Mouse (Mus musculus) small intestine, adult 2 months (tissue): ENCODE measurements around the gene Bcas3. TPM values are rescaled to one million over a fixed set of nuclear protein-coding genes. Genes with fewer than 3 reads are reported as not detected.

Experiments
- H3K27ac ChIP-seq: fragments of 200-500 bp; 2 replicates; pipeline ENCODE4 v1.5.1; 2012; ENCODE audit warnings: low read depth, low read length, control low read depth, inconsistent platforms; ENCODE audit not compliant: insufficient read depth
- H3K27me3 ChIP-seq: fragments of 200-500 bp; 2 replicates; pipeline ENCODE4 v1.6.1; 2012; ENCODE audit warnings: mild to moderate bottlenecking, moderate library complexity, low read length, inconsistent platforms; ENCODE audit not compliant: control insufficient read depth, insufficient read depth
- H3K36me3 ChIP-seq: fragments of 200-500 bp; 2 replicates; pipeline ENCODE4 v1.6.1; 2012; ENCODE audit warnings: mild to moderate bottlenecking, low read length, control low read depth, inconsistent platforms; ENCODE audit not compliant: control insufficient read depth, insufficient read depth
- H3K4me1 ChIP-seq: fragments of 200-500 bp; 2 replicates; pipeline ENCODE4 v1.6.1; 2012; ENCODE audit warnings: low read length, inconsistent platforms, mixed read lengths; ENCODE audit not compliant: control insufficient read depth, insufficient read depth, insufficient read length
- H3K4me3 ChIP-seq: fragments of 200-500 bp; 2 replicates; pipeline ENCODE4 v1.5.1; 2012; ENCODE audit warnings: low read depth, mild to moderate bottlenecking, control low read depth, inconsistent platforms, low read length, moderate library complexity
- CTCF ChIP-seq: fragments of 200-500 bp; IDR thresholded peaks from 2 replicates; pipeline ENCODE4 v1.5.1; 2012; ENCODE audit warnings: low read depth, mild to moderate bottlenecking, control low read depth, inconsistent platforms, low read length, moderate library complexity, mixed read lengths; ENCODE audit not compliant: insufficient replicate concordance, insufficient read length; ENCODE audit errors: extremely low read depth
- POLR2A ChIP-seq: fragments of 200-500 bp; IDR thresholded peaks from 2 replicates; pipeline ENCODE4 v1.6.1; 2012; ENCODE audit warnings: low read depth, mild to moderate bottlenecking, control low read depth, inconsistent platforms, low read length, moderate library complexity
- WGBS: fragments of 180-500 bp; shearing (Covaris S2); methylation state at CpG from one replicate; pipeline ENCODE4 v1.1.7; 2018; 5-methylcytosine and 5-hydroxymethylcytosine counted together
- polyA plus RNA-seq: library from polyadenylated mRNA; depleted of rRNA; stranded (reverse); fragments of >200 nt; gene quantifications from 2 replicates; pipeline ENCODE4 v1.2.3, GENCODE M21; 2012

The Bcas3 gene
- polyA plus RNA-seq, 1 experiment = 32.1 TPM

DNA sequence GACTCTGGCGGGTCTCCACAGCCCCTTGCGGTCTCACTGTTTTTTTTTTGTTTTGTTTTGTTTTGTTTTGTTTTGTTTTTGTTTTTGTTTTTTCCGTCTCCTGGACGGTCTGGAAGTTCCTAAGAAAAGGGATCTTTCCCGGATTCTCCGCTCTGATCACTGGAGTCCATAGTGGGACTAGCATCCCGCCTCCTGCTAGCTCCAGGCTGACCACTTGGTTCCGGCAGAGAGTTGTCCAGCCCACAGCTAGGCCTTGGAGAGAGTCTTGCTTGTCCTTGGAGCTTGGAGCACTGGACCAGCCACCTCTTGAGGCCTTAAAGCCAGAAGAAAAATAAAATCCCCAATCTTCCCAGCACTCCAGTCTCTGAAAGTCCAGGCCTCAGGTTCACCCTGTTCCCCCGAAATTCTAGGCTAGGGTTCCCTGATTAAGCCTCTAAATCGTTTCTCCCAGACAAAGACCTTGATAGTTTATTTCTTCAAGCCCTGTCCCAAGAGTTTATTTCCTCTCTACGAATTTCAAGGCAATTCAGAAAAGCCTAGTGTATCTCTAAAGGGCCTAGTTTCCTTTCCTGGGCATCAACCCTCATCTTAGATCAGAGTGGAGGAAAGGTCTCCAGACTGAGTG is 480.9 kb downstream of the Bcas3 start:
- Histone ChIP-seq H3K4me1 (peaks cover 8% of the 10 kb centered on the region), H3K36me3 (no peaks in the 10 kb centered on the region), H3K27me3 (peaks cover 90% of the 10 kb centered on the region), H3K4me3 (peak overlapping the region; percentile 55), H3K27ac (peak overlapping the region; percentile 26; the same call in 1 of the 2 replicates)
- WGBS = 44% methylated on average over 11 of the region's 11 CpGs
- TF ChIP-seq POLR2A = no peak
- TF ChIP-seq CTCF = no peak

DNA sequence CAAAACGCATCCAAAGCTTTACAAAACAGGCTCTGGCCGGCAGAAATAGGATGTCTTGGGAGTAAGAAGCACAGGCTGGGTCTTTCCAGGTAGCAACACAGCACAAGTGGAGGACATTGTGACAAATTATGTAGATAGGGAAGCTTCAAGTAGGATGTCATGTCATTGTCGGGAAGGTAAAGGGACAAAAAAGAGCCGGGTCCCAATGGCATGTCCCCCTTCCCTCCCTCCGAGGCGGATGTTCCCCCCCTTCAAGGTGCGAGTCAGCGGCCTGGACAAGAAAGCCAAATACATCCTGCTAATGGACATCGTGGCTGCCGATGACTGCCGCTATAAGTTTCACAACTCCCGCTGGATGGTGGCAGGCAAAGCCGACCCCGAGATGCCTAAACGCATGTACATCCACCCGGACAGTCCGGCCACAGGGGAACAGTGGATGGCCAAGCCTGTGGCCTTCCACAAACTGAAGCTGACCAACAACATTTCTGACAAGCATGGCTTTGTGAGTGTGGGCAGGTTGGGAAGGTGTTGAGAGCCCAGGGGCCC is 481.5 kb downstream of the Bcas3 start:
- TF ChIP-seq CTCF (no peak), POLR2A (no peak)
- Histone ChIP-seq H3K4me1 (peaks cover 8% of the 10 kb centered on the region), H3K4me3 (peak overlapping the region; percentile 45), H3K27me3 (peaks cover 88% of the 10 kb centered on the region), H3K36me3 (no peaks in the 10 kb centered on the region), H3K27ac (peak overlapping the region; percentile 26; the same call in 1 of the 2 replicates)
- 49% methylated on average over 17 of the region's 17 CpGs for WGBS

DNA sequence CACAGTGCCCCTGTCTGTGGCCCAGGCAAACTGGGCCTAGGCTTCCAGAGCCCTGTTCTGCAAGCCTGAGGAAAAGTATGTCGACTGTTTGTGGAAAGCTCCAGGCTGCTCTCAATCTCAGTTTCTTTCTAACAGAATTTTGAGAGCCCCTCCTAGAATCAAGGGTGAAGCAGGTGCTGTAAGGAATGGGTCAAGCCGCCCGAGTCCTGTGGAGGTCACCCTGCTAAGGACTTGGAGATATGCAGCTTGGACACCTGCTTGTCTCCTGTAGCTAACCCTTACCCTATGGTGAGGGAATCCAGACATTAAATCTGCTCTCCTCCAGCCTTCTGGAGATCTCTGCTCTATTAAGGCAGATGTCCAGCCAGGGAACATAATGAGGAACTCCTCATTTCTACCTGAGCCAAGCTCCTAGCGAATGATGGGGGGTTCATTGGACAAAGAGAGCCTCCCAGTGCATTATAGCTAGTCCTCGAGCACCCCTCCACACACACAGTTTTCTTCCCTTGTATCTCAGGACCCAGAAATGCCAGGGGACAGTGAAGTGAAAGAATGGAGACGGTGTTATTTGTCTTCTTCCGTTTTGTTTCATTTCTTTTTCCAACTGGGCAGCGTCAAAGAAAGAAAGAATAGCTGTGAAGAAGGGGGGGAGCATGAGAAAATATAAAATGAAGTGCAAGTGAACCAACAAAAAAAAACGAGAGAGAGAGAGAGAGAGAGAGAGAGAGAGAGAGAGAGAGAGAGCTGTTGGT is 482.2 kb downstream of the Bcas3 start:
- Histone ChIP-seq H3K27me3 (peaks cover 87% of the 10 kb centered on the region), H3K27ac (0 out of 2 replicates have a peak overlapping the region, but pooled peaks have one; percentile 26), H3K36me3 (no peaks in the 10 kb centered on the region), H3K4me1 (peaks cover 8% of the 10 kb centered on the region), H3K4me3 (peak overlapping the region; percentile 45)
- TF ChIP-seq POLR2A = no peak
- TF ChIP-seq CTCF = no peak
- 44% methylated on average over 9 of the region's 9 CpGs for WGBS

DNA sequence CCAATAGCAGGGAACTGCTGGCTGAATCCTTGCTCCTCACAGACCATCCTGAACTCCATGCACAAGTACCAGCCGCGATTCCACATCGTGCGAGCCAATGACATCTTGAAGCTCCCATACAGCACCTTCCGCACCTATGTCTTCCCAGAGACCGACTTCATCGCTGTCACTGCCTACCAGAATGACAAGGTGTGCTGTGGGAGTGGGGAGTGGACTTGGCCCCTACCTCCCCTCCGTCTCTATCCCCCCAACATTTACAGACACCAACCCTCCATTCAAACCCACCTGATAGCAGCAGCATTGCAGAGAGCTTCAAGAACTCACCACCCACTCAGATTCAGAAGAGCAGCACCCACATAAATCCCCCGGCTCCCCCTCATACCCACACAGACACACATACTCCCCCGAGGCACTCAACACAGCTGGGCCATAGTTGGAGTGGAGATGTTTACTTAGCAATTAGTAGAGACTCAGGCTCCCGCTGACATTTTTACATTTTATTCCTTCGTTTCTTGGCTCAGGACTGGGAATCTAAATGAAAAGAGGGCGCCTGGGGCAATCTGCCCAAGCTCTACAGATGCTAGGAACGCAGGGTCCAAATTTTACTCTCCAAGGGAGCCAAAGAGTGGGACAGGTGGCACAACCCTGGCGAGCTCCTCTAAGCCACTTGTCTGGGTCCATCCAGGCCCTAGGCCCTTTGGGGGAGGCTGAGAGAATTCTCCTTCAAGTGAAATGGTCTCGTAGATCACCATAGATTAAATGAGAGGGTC is 483.0 kb downstream of the Bcas3 start:
- Histone ChIP-seq H3K36me3 (no peaks in the 10 kb centered on the region), H3K27me3 (peaks cover 91% of the 10 kb centered on the region), H3K4me1 (peaks cover 8% of the 10 kb centered on the region), H3K4me3 (peak overlapping the region; percentile 42), H3K27ac (peak overlapping the region; percentile 68)
- no peak for TF ChIP-seq POLR2A
- TF ChIP-seq CTCF = no peak
- WGBS = 38% methylated on average over 16 of the region's 16 CpGs

DNA sequence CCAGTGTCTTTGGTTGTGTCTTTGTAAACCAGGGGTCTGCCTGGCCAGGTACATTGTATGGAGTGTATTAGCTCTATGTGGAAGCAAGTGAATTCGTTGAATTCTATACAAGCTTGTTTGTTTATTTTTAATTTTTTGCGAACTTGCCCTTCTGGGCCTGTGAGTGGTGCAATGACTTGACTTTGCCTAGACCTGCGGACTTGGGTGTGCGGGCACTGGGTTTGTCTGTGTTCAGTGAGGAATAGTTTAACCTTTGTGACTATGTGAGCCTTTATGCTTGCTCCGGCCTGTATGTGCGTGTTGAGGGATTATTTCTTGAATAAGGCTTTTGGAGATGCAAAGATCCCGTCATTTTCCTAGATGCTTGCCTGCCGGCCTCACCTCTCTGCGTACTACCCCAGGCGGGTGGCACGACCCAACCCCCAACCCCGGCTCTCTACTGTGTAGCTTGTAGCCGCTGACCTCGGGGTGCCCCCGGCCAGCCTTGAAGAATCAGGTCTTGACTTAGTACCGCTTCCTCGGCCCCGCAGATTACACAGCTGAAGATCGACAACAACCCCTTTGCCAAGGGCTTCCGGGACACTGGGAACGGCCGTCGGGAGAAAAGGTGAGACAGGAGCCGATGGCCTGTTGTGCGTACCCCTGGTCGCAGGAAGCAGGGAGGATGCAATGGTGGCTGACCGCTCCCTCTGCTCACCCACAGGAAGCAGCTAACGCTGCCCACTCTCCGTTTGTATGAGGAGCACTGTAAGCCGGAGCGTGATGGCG is 483.7 kb downstream of the Bcas3 start:
- Histone ChIP-seq H3K27me3 (peaks cover 91% of the 10 kb centered on the region), H3K4me1 (peaks cover 8% of the 10 kb centered on the region), H3K36me3 (no peaks in the 10 kb centered on the region), H3K27ac (peak overlapping the region; percentile 27), H3K4me3 (peak overlapping the region; percentile 49)
- whole genome bisulfite sequencing = 29% methylated on average over 32 of the region's 32 CpGs
- TF ChIP-seq POLR2A = no peak; the same call in 1 of the 2 replicates
- no peak for TF ChIP-seq CTCF

DNA sequence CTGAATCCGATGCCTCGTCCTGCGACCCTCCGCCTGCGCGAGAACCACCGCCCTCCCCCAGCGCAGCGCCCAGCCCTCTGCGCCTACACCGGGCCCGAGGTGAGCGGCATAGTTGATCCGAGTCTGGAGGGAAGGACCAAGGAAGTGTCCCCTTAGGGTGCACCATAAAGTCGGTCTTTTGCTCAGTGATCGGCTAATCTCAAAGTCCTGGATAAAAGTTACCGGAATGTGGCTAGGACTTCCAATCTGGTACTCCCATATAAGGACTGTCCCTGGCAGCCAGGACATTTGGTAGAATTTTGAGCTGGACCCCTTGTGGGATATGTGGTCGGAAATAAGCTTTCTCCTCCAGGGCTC is 484.3 kb downstream of the Bcas3 start:
- H3K36me3 ChIP-seq = no peaks in the 10 kb centered on the region
- 20% methylated on average over 18 of the region's 18 CpGs for WGBS
- peaks cover 90% of the 10 kb centered on the region for H3K27me3 ChIP-seq
- no peak for TF ChIP-seq POLR2A
- H3K27ac ChIP-seq = peak overlapping the region; percentile 27; the same call in 1 of the 2 replicates
- peak overlapping the region; percentile 54 for H3K4me3 ChIP-seq
- peaks cover 10% of the 10 kb centered on the region for H3K4me1 ChIP-seq
